ENCODE assay signal across 9 mouse cellular contexts in genomic region chr19:29824034-29824700, GRCm38 (mm10). TPM values are rescaled to one million over a fixed set of nuclear protein-coding genes. Genes with fewer than 3 reads are reported as not detected.
A peak's percentile ranks its signal among the peaks of the same experiment; 100 is the strongest.
DNase-seq lines count a peak whose midpoint lies in the region; ATAC-seq and TF ChIP-seq lines count a peak whose summit lies in the region.
"Had no signal": no experiment of that assay in that cellular context is flagged by ENCODE, and none has a peak within 500 bp of the region (broad histone marks: within the 10 kb centered on the region; RNA-seq: fewer than 3 reads in every experiment).

No protein-coding gene starts in this region.

- H3K27ac ChIP-seq in intestine, embryonic 16.5 days (ENCODE audit: low read length): no peak overlapping the region
- H3K27ac ChIP-seq in intestine, embryonic 15.5 days: no peak overlapping the region
- H3K27ac ChIP-seq in forebrain, embryonic 14.5 days (ENCODE audit: low read depth, low read length): no peak overlapping the region
- H3K27ac ChIP-seq: embryonic facial prominence, embryonic 15.5 days had no signal

- no peaks in the 10 kb centered on the region for H3K4me1 ChIP-seq in intestine, embryonic 16.5 days (ENCODE audit: control insufficient read depth, insufficient read depth, low read length)
- H3K4me1 ChIP-seq in intestine, embryonic 15.5 days (replicated peaks): no peaks in the 10 kb centered on the region
- H3K4me1 ChIP-seq in forebrain, embryonic 14.5 days (ENCODE audit: control insufficient read depth, insufficient read depth, low read length): no peaks in the 10 kb centered on the region
- H3K4me1 ChIP-seq: embryonic facial prominence, embryonic 15.5 days had no signal

- no peak overlapping the region for H3K4me3 ChIP-seq in intestine, embryonic 16.5 days (ENCODE audit: low read length)
- H3K4me3 ChIP-seq in intestine, embryonic 15.5 days (replicated peaks): no peak overlapping the region
- no peak overlapping the region for H3K4me3 ChIP-seq in C2C12 (ENCODE audit: insufficient read depth, poor library complexity, severe bottlenecking)
- H3K4me3 ChIP-seq in forebrain, embryonic 14.5 days (ENCODE audit: low read depth, low read length): no peak overlapping the region
- H3K4me3 ChIP-seq: embryonic facial prominence, embryonic 15.5 days had no signal

- no peaks in the 10 kb centered on the region for H3K79me3 ChIP-seq in C2C12 (ENCODE audit: low read depth)

- no peaks in the 10 kb centered on the region for H3K9me3 ChIP-seq in intestine, embryonic 16.5 days (ENCODE audit: control insufficient read depth, low read length)
- no peaks in the 10 kb centered on the region for H3K9me3 ChIP-seq in intestine, embryonic 15.5 days
- H3K9me3 ChIP-seq in forebrain, embryonic 14.5 days (replicated peaks; ENCODE audit: control insufficient read depth, low read length): no peaks in the 10 kb centered on the region
- H3K9me3 ChIP-seq: embryonic facial prominence, embryonic 15.5 days had no signal

- WGBS in intestine, embryonic 16.5 days: 58% methylated on average over 6 of the region's 6 CpGs
- 50% methylated on average over 6 of the region's 6 CpGs for WGBS in intestine, embryonic 15.5 days
- 46% methylated on average over 6 of the region's 6 CpGs for WGBS in forebrain, embryonic 14.5 days

- H3ac ChIP-seq in C2C12 (ENCODE audit: control insufficient read depth, insufficient read length, low read depth): no peak overlapping the region

- peak; percentile 47 for TF ChIP-seq CTCF in C2C12 (IDR thresholded peaks at IDR 0.05; ENCODE audit: control insufficient read depth, insufficient read depth, insufficient read length)

- ATAC-seq in intestine, embryonic 16.5 days: peak; percentile 28; the same call in 1 of the 2 replicates
- no peak for ATAC-seq in intestine, embryonic 15.5 days
- peak; percentile 57; the same call in 1 of the 2 replicates for ATAC-seq in forebrain, embryonic 14.5 days
- ATAC-seq in cerebellum, adult (ENCODE audit: insufficient number of reproducible peaks, low FRiP score, low TSS enrichment): no peak

- DNase-seq in WW6 (ENCODE audit: low read depth, low spot score): peak; percentile 46
- peak; percentile 75 for DNase-seq in forebrain, embryonic 14.5 days (ENCODE audit: low spot score)
- peak; percentile 76 for DNase-seq in kidney, postnatal 14 days
- peak; percentile 76 for DNase-seq in retina, embryonic 14.5 days (ENCODE audit: low spot score)

- no peak overlapping the region for H3K4me2 ChIP-seq in intestine, embryonic 16.5 days (ENCODE audit: low read depth, low read length)
- H3K4me2 ChIP-seq in intestine, embryonic 15.5 days (replicated peaks): no peak overlapping the region
- H3K4me2 ChIP-seq in forebrain, embryonic 14.5 days (ENCODE audit: low read length): no peak overlapping the region
- H3K4me2 ChIP-seq: embryonic facial prominence, embryonic 15.5 days had no signal

- H3K36me3 ChIP-seq in intestine, embryonic 16.5 days (ENCODE audit: control insufficient read depth, insufficient read depth, low read length): no peaks in the 10 kb centered on the region
- no peaks in the 10 kb centered on the region for H3K36me3 ChIP-seq in intestine, embryonic 15.5 days
- H3K36me3 ChIP-seq in C2C12 (ENCODE audit: control insufficient read depth, insufficient read depth): no peaks in the 10 kb centered on the region
- H3K36me3 ChIP-seq in forebrain, embryonic 14.5 days (ENCODE audit: control insufficient read depth, insufficient read depth, low read length): no peaks in the 10 kb centered on the region
- H3K36me3 ChIP-seq: embryonic facial prominence, embryonic 15.5 days had no signal

- no peak overlapping the region for H3K9ac ChIP-seq in intestine, embryonic 16.5 days (ENCODE audit: low read depth, low read length)
- H3K9ac ChIP-seq in intestine, embryonic 15.5 days: no peak overlapping the region
- H3K9ac ChIP-seq in forebrain, embryonic 14.5 days (ENCODE audit: low read length): no peak overlapping the region
- H3K9ac ChIP-seq: embryonic facial prominence, embryonic 15.5 days had no signal

- no peaks in the 10 kb centered on the region for H3K79me2 ChIP-seq in C2C12 (ENCODE audit: control insufficient read depth, insufficient read depth)

- H3K27me3 ChIP-seq in intestine, embryonic 16.5 days (replicated peaks; ENCODE audit: control insufficient read depth, insufficient read depth, low read length): no peaks in the 10 kb centered on the region
- no peaks in the 10 kb centered on the region for H3K27me3 ChIP-seq in intestine, embryonic 15.5 days (replicated peaks)
- no peaks in the 10 kb centered on the region for H3K27me3 ChIP-seq in C2C12 (ENCODE audit: control insufficient read depth, insufficient read depth, insufficient read length)
- no peaks in the 10 kb centered on the region for H3K27me3 ChIP-seq in forebrain, embryonic 14.5 days (replicated peaks; ENCODE audit: control insufficient read depth, insufficient read depth, low read length)
- H3K27me3 ChIP-seq: embryonic facial prominence, embryonic 15.5 days had no signal

TF ChIP-seq in C2C12, 6 proteins besides CTCF, POLR2A, EP300 and RAD21:
- TF ChIP-seq CEBPB (IDR thresholded peaks at IDR 0.05; ENCODE audit: low read depth): peak; percentile 89
- no peak for TF ChIP-seq MAX (IDR thresholded peaks at IDR 0.05)

RNA-seq across cellular contexts. Expression of gene Ranbp6, which starts 11.4 kb away (rescaled TPM):
- polyA plus RNA-seq in intestine, embryonic 16.5 days (2015; fragmentation: Nextera tagmentation; extraction: Ambion mirVana): 9.9 and 10.7 TPM in 2 replicates
- polyA plus RNA-seq in intestine, embryonic 15.5 days (2015; fragmentation: Nextera tagmentation; extraction: Ambion mirVana): 12.1 and 12.9 TPM in 2 replicates
- polyA plus RNA-seq in C2C12 (2012; fragmentation: generic; extraction: Trizol): 1.2 TPM
- polyA plus RNA-seq in forebrain, embryonic 14.5 days (2014; fragmentation: Nextera tagmentation; extraction: Ambion mirVana): 42.1 and 53.4 TPM in 2 replicates

RNA-seq across cellular contexts. Expression of gene 9930021J03Rik, which starts 18.4 kb away (rescaled TPM):
- polyA plus RNA-seq in intestine, embryonic 16.5 days (2015; fragmentation: Nextera tagmentation; extraction: Ambion mirVana): 2.4 and 2.7 TPM in 2 replicates
- polyA plus RNA-seq in intestine, embryonic 15.5 days (2015; fragmentation: Nextera tagmentation; extraction: Ambion mirVana): 4.0 and 4.3 TPM in 2 replicates
- polyA plus RNA-seq in C2C12 (2012; fragmentation: generic; extraction: Trizol): 2.3 TPM
- 9.1 and 10.0 TPM in 2 replicates for polyA plus RNA-seq in forebrain, embryonic 14.5 days (2014; fragmentation: Nextera tagmentation; extraction: Ambion mirVana)

Comparison
In these comparisons a context has a peak if more than half of its experiments do, and no peak if none do; other contexts are left out.
1. ATAC-seq: peak in intestine, embryonic 16.5 days (single experiment) and forebrain, embryonic 14.5 days (single experiment); none in intestine, embryonic 15.5 days (single experiment) and cerebellum, adult (single experiment).
2. Peak in every context shown above with its lines, with median percentiles within 50 percentile points of each other: DNase-seq.